Mouse (Mus musculus): ENCODE results near the gene Fbxo27.

- TF ChIP-seq MYOD1 (IDR thresholded peaks at IDR 0.05; ENCODE audit: control insufficient read depth, insufficient read length, low read depth) (no peak), CTCF (IDR thresholded peaks at IDR 0.05; ENCODE audit: control insufficient read depth, insufficient read depth, insufficient read length) (no peak), USF1 (IDR thresholded peaks at IDR 0.05; ENCODE audit: low read depth) (no peak), FOSL1 (IDR thresholded peaks at IDR 0.05; ENCODE audit: insufficient read depth, low read length, poor library complexity, severe bottlenecking) (no peak)
These were observed 1.6 kb upstream of the Fbxo27 start for GRCm38 (mm10) chr7:28691075-28691474.

Measured in C2C12 (cell line).